Mouse (Mus musculus) inflammation-experienced regulatory T-cells, adult 6 months (primary cell): Measurements from ENCODE around the gene Rpe. TPM values are rescaled to one million over a fixed set of nuclear protein-coding genes. Genes with fewer than 3 reads are reported as not detected.

Experiments
- polyA plus RNA-seq, 3 experiments: library from polyadenylated mRNA; unstranded; fragments of 100-300 nt; shearing (Covaris generic); gene quantifications; one replicate each; pipeline ENCODE4 v1.2.1; 2017

The Rpe gene
- polyA plus RNA-seq, 3 experiments from 2014 or later: 46.1 to 76.7 (median 55.4) TPM

Other genes starting within 250 kb of the Rpe start
- gene Unc80, start 232.5 kb upstream of the Rpe start, polyA plus RNA-seq: under 1 TPM in 1 of 3 experiments, not detected in 2; 0.03 TPM
- 10 to 100 TPM in 2 of 3 experiments, 1 to 10 TPM in 1; 7.1 to 12.4 (median 11.1) TPM for gene Kansl1l, start 116.7 kb downstream of the Rpe start, polyA plus RNA-seq
- gene Acadl, start 162.4 kb downstream of the Rpe start, polyA plus RNA-seq: 10 to 100 TPM; 37.6 to 77.4 (median 38.4) TPM
- gene Myl1, start 244.6 kb downstream of the Rpe start, polyA plus RNA-seq: not detected